In the genomic region with DNA sequence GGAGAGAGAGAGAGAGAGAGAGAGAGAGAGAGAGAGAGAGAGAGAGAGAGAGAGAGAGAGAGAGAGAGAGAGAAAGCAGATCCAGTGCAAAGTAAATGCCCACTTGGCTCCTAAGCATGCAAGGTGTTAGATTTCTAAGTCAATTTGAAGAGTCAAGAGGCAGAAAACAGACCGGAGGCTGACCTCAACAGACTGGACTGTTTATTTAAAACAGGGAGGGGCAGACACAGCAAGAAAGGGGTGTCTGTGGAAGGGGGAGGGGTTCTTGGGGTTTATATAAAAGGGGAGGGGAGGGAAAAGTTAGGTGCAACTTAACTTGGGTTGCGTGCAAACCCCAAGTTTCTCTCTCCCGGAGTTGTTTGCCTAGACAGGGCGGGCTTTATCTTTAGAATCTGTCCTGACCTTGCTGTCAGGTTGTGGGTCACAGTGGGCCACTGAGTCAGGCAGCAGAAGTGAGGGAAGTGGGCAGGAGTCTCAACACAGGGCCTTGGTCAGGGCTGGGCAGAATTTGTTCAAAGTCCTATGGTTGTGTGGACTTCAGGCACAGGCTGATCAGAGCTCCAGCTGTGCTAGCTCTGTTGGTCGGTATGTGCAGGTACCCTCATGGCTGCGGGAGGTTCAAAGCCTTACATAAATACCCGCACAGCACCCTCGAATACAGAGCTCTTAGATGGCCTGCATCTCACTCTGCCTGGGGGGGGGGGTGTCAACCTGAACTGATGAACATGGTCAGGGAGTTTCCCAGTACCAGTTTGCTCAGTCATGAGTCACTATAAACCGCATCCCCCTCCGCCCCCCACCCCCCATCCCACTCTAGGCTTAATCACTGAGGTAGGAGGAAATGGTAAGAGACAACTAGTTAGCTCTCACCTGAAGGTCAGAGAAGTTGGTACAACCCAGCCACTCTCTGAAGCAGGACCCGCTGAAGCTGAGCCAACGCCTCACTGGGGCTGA, we compare ENCODE assay signal across 13 mouse cellular contexts. TPM values are rescaled to one million over a fixed set of nuclear protein-coding genes. Genes with fewer than 3 reads are reported as not detected.
DNase-seq lines count a peak whose midpoint lies in the region; ATAC-seq and TF ChIP-seq lines count a peak whose summit lies in the region.
"Had no signal": no experiment of that assay in that cellular context is flagged by ENCODE, and none has a peak within 500 bp of the region (broad histone marks: within the 10 kb centered on the region; RNA-seq: fewer than 3 reads in every experiment).

No protein-coding gene starts in this region.

- H3K4me3 ChIP-seq in kidney, embryonic 15.5 days (replicated peaks): no peak overlapping the region
- no peak overlapping the region for H3K4me3 ChIP-seq in thymus, adult 2 months (ENCODE audit: control insufficient read depth, insufficient read depth, low read length)
- H3K4me3 ChIP-seq in small intestine, adult 2 months (ENCODE audit: low read depth, low read length): no peak overlapping the region
- H3K4me3 ChIP-seq in left cerebral cortex, adult 2 months: no peak overlapping the region
- H3K4me3 ChIP-seq: embryonic facial prominence, embryonic 13.5 days had no signal

- H3K9me3 ChIP-seq in kidney, embryonic 15.5 days (replicated peaks): 0 out of 2 replicates have a peak, but pooled peaks cover 3% of the 10 kb centered on the region
- H3K9me3 ChIP-seq: embryonic facial prominence, embryonic 13.5 days had no signal

- no peak for TF ChIP-seq POLR2A in thymus, adult 2 months (IDR thresholded peaks at IDR 0.05; ENCODE audit: control insufficient read depth, extremely low read depth, insufficient read depth, low read length, poor library complexity)
- TF ChIP-seq POLR2A in small intestine, adult 2 months (IDR thresholded peaks at IDR 0.05; ENCODE audit: low read depth, low read length): no peak

- no peak overlapping the region for H3K9ac ChIP-seq in kidney, embryonic 15.5 days
- H3K9ac ChIP-seq: embryonic facial prominence, embryonic 13.5 days had no signal

- intact Hi-C loops in left cerebral cortex, adult 2 months (cut with DNase I): no loop called here

- peaks cover 21% of the 10 kb centered on the region for H3K4me1 ChIP-seq in kidney, embryonic 15.5 days
- peaks cover 80% of the 10 kb centered on the region for H3K4me1 ChIP-seq in thymus, adult 2 months (replicated peaks; ENCODE audit: control insufficient read depth, insufficient read depth, low read length)
- peaks cover 4% of the 10 kb centered on the region for H3K4me1 ChIP-seq in small intestine, adult 2 months (ENCODE audit: control insufficient read depth, insufficient read depth, insufficient read length, low read length)
- H3K4me1 ChIP-seq: embryonic facial prominence, embryonic 13.5 days had no signal

- no peak overlapping the region for H3K4me2 ChIP-seq in kidney, embryonic 15.5 days
- H3K4me2 ChIP-seq: embryonic facial prominence, embryonic 13.5 days had no signal

- peak overlapping the region; percentile 45; the same call in 1 of the 2 replicates for H3K27ac ChIP-seq in kidney, embryonic 15.5 days
- H3K27ac ChIP-seq in thymus, adult 2 months (ENCODE audit: control insufficient read depth, insufficient read depth, low read length): peak overlapping the region; percentile 88
- H3K27ac ChIP-seq in small intestine, adult 2 months (ENCODE audit: insufficient read depth, low read depth, low read length): peak overlapping the region; percentile 62
- H3K27ac ChIP-seq in left cerebral cortex, adult 2 months: no peak overlapping the region
- H3K27ac ChIP-seq: embryonic facial prominence, embryonic 13.5 days had no signal

- TF ChIP-seq CTCF in thymus, adult 2 months (IDR thresholded peaks at IDR 0.05; ENCODE audit: borderline replicate concordance, control insufficient read depth, extremely low read depth, insufficient read depth, low read length, poor library complexity): 0 out of 2 replicates have a peak, but pooled peaks have one; percentile 24
- no peak for TF ChIP-seq CTCF in small intestine, adult 2 months (IDR thresholded peaks at IDR 0.05; ENCODE audit: extremely low read depth, insufficient read length, insufficient replicate concordance, low read depth, low read length)
- TF ChIP-seq CTCF in left cerebral cortex, adult 2 months (IDR thresholded peaks at IDR 0.05): no peak

- WGBS in kidney, embryonic 15.5 days: 68% methylated on average over 12 of the region's 12 CpGs
- WGBS in thymus, adult 2 months: 38% methylated on average over 12 of the region's 12 CpGs
- WGBS in small intestine, adult 2 months: 77% methylated on average over 12 of the region's 12 CpGs

- H3K36me3 ChIP-seq in kidney, embryonic 15.5 days: no peaks in the 10 kb centered on the region
- no peaks in the 10 kb centered on the region for H3K36me3 ChIP-seq in thymus, adult 2 months (ENCODE audit: control insufficient read depth, insufficient read depth, low read length)
- no peaks in the 10 kb centered on the region for H3K36me3 ChIP-seq in small intestine, adult 2 months (ENCODE audit: control insufficient read depth, insufficient read depth, low read length)
- H3K36me3 ChIP-seq: embryonic facial prominence, embryonic 13.5 days had no signal

- H3K27me3 ChIP-seq in kidney, embryonic 15.5 days: no peaks in the 10 kb centered on the region
- H3K27me3 ChIP-seq in thymus, adult 2 months (ENCODE audit: control insufficient read depth, insufficient read depth, low read length): no peaks in the 10 kb centered on the region
- H3K27me3 ChIP-seq in small intestine, adult 2 months (ENCODE audit: control insufficient read depth, insufficient read depth, low read length): no peaks in the 10 kb centered on the region
- H3K27me3 ChIP-seq: embryonic facial prominence, embryonic 13.5 days; Patski had no signal

- no peak for ATAC-seq in kidney, embryonic 15.5 days (replicated peaks; ENCODE audit: low FRiP score)
- ATAC-seq in activated CD4-positive, CD25-positive, alpha-beta regulatory T cell, adult 4 months: peak; percentile 53
- ATAC-seq: Patski had no signal

- no peak for DNase-seq in kidney, adult 18-20 months
- peak; percentile 23 for DNase-seq in thymus, adult 2 months
- no peak for DNase-seq in thymus, postnatal 10 days (ENCODE audit: low spot score in 2 of 2)
- DNase-seq in heart, adult 8-10 months (ENCODE audit: low spot score): no peak
- no peak for DNase-seq in left cerebral cortex, adult 2 months (ENCODE audit: extremely low spot score in 1 of 2, low spot score in 2 of 2)
- DNase-seq: cerebellum, adult 18-20 months; layer of hippocampus, adult 9-11 months; right cerebral cortex, adult 18-20 months had no signal

RNA-seq across cellular contexts. Expression of gene Sdhb, which starts 13.2 kb away (rescaled TPM):
- 448 and 457 TPM in 2 replicates for polyA plus RNA-seq in kidney, embryonic 15.5 days (2015; fragmentation: Nextera tagmentation; extraction: Ambion mirVana)
- polyA plus RNA-seq in thymus, adult 2 months (2012; rRNA removed): 194 and 239 TPM in 2 replicates
- 100 to 1,000 TPM; 318 to 321 TPM for polyA plus RNA-seq in activated CD4-positive, CD25-positive, alpha-beta regulatory T cell, adult 4 months (2017; shearing (Covaris generic))
- polyA plus RNA-seq in small intestine, adult 2 months (2012; rRNA removed): 304 and 515 TPM in 2 replicates
- 1,000 to 10,000 TPM; 1,293 to 1,379 (median 1,312) TPM for total RNA-seq in heart, adult 8-10 months (2022)
- total RNA-seq in left cerebral cortex, adult 2 months (2021): 100 to 1,000 TPM; 170 to 178 TPM

RNA-seq across cellular contexts. Expression of gene Atp13a2, which starts 38.9 kb away (rescaled TPM):
- polyA plus RNA-seq in kidney, embryonic 15.5 days (2015; fragmentation: Nextera tagmentation; extraction: Ambion mirVana): 40.5 and 45.3 TPM in 2 replicates
- polyA plus RNA-seq in thymus, adult 2 months (2012; rRNA removed): 300 and 301 TPM in 2 replicates
- 1 to 10 TPM; 5.6 to 7.5 TPM for polyA plus RNA-seq in activated CD4-positive, CD25-positive, alpha-beta regulatory T cell, adult 4 months (2017; shearing (Covaris generic))
- 63.0 and 76.6 TPM in 2 replicates for polyA plus RNA-seq in small intestine, adult 2 months (2012; rRNA removed)
- total RNA-seq in heart, adult 8-10 months (2022): 10 to 100 TPM; 12.3 to 17.2 (median 15.6) TPM
- total RNA-seq in left cerebral cortex, adult 2 months (2021): 100 to 1,000 TPM; 150 to 155 TPM

RNA-seq across cellular contexts. Expression of gene Padi2, which starts 41.6 kb away (rescaled TPM):
- polyA plus RNA-seq in kidney, embryonic 15.5 days (2015; fragmentation: Nextera tagmentation; extraction: Ambion mirVana): 18.7 and 21.4 TPM in 2 replicates
- 19.5 and 21.9 TPM in 2 replicates for polyA plus RNA-seq in thymus, adult 2 months (2012; rRNA removed)
- polyA plus RNA-seq in activated CD4-positive, CD25-positive, alpha-beta regulatory T cell, adult 4 months (2017; shearing (Covaris generic)): 1 to 10 TPM; 9.5 to 9.7 TPM
- 2.3 and 5.3 TPM in 2 replicates for polyA plus RNA-seq in small intestine, adult 2 months (2012; rRNA removed)
- total RNA-seq in heart, adult 8-10 months (2022): 1 to 10 TPM in 3 of 4 experiments, under 1 TPM in 1; 0.72 to 1.3 (median 1.2) TPM
- total RNA-seq in left cerebral cortex, adult 2 months (2021): 10 to 100 TPM; 10.2 to 11.6 TPM
